Mouse (Mus musculus) CH12.LX (cell line): ENCODE measurements around the gene Hcfc1. TPM values are rescaled to one million over a fixed set of nuclear protein-coding genes. Genes with fewer than 3 reads are reported as not detected.

Experiments
- DNase-seq: peaks from one replicate; pipeline ENCODE4 v3.0.0-alpha.2; 2013; ENCODE audit errors: extremely low read depth
- H3K27ac ChIP-seq: 2 replicates; pipeline ENCODE4 v1.5.1; 2012; ENCODE audit warnings: low read depth, mild to moderate bottlenecking, control low read depth, moderate library complexity; ENCODE audit not compliant: insufficient read depth
- H3K27me3 ChIP-seq: replicated peaks from 2 replicates; pipeline ENCODE3; 2012; ENCODE audit warnings: inconsistent platforms
- H3K36me3 ChIP-seq, 2 experiments: replicated peaks in 1 of 2; 2 replicates each; pipeline versions ENCODE3 to v1.6.1; 2012; ENCODE audit warnings: inconsistent platforms in 1 of 2, low read length in 1 of 2, mild to moderate bottlenecking in 1 of 2, mixed read lengths in 1 of 2, moderate library complexity in 1 of 2; ENCODE audit not compliant: control insufficient read depth in 1 of 2, insufficient read depth in 1 of 2
- H3K4me1 ChIP-seq, 2 experiments: 2 replicates each; pipeline ENCODE4 v1.6.1; 2012; ENCODE audit warnings: inconsistent platforms in 1 of 2, moderate library complexity in 1 of 2; ENCODE audit not compliant: insufficient read depth in 2 of 2, control insufficient read depth in 1 of 2
- H3K4me2 ChIP-seq: 2 replicates; pipeline ENCODE4 v1.6.1; 2012; ENCODE audit warnings: low read depth, mild to moderate bottlenecking, control low read depth; ENCODE audit not compliant: poor library complexity, insufficient read depth, severe bottlenecking
- H3K4me3 ChIP-seq, 3 experiments: fragments of 150-350 bp in 1 of 3; sonication (generic) in 1 of 3; replicated peaks in 1 of 3; 2 replicates each; pipeline versions ENCODE3 to v1.5.1; 2011 to 2012; ENCODE audit warnings: low read depth in 2 of 3, low read length in 2 of 3, mild to moderate bottlenecking in 2 of 3, moderate library complexity in 2 of 3, control low read depth in 1 of 3, improper control_type of control experiment in 1 of 3, inconsistent platforms in 1 of 3, mixed read lengths in 1 of 3; ENCODE audit not compliant: poor library complexity in 1 of 3
- H3K79me2 ChIP-seq: replicated peaks from 2 replicates; pipeline ENCODE4 v1.6.1; 2012; ENCODE audit warnings: mild to moderate bottlenecking, moderate library complexity; ENCODE audit not compliant: control insufficient read depth, poor library complexity, insufficient read depth, severe bottlenecking; ENCODE audit errors: extremely low read depth
- H3K9ac ChIP-seq: 2 replicates; pipeline ENCODE4 v1.6.1; 2012; ENCODE audit warnings: low read depth, mild to moderate bottlenecking, control low read depth, moderate library complexity; ENCODE audit not compliant: insufficient read depth
- H3K9me3 ChIP-seq: replicated peaks from 2 replicates; pipeline ENCODE3; 2012; ENCODE audit warnings: low read length, inconsistent platforms, mixed read lengths
- CHD2 ChIP-seq: IDR thresholded peaks from 2 replicates; pipeline ENCODE4 v1.6.1; 2011; ENCODE audit warnings: low read length, improper control_type of control experiment
- E2F4 ChIP-seq: IDR thresholded peaks from 2 replicates; pipeline ENCODE4 v1.6.1; 2011; ENCODE audit warnings: low read depth, low read length, improper control_type of control experiment; ENCODE audit not compliant: insufficient replicate concordance
- EP300 ChIP-seq: IDR thresholded peaks from 2 replicates; pipeline ENCODE4 v1.6.1; 2011; ENCODE audit warnings: low read length, improper control_type of control experiment
- ETS1 ChIP-seq: conservative IDR thresholded peaks from 2 replicates; pipeline ENCODE4 v1.6.1; 2012; ENCODE audit warnings: low read depth, mild to moderate bottlenecking, inconsistent platforms, low read length, improper control_type of control experiment, moderate library complexity
- HCFC1 ChIP-seq: IDR thresholded peaks from 2 replicates; pipeline ENCODE4 v1.6.1; 2012; ENCODE audit warnings: low read depth, mild to moderate bottlenecking, inconsistent platforms, low read length, improper control_type of control experiment
- IRF4 ChIP-seq: IDR thresholded peaks from 2 replicates; pipeline ENCODE4 v1.6.1; 2014; ENCODE audit warnings: low read depth, mild to moderate bottlenecking, inconsistent platforms, low read length, improper control_type of control experiment
- JUND ChIP-seq: conservative IDR thresholded peaks from 2 replicates; pipeline ENCODE4 v1.6.1; 2011; ENCODE audit warnings: low read depth, low read length, improper control_type of control experiment
- MAZ ChIP-seq: IDR thresholded peaks from 2 replicates; pipeline ENCODE4 v1.6.1; 2012; ENCODE audit warnings: low read depth, mild to moderate bottlenecking, inconsistent platforms, low read length, improper control_type of control experiment, moderate library complexity
- MEF2A ChIP-seq: IDR thresholded peaks from 2 replicates; pipeline ENCODE4 v1.6.1; 2014; ENCODE audit warnings: low read depth, mild to moderate bottlenecking, inconsistent platforms, low read length, improper control_type of control experiment, borderline replicate concordance
- MXI1 ChIP-seq: IDR thresholded peaks from 2 replicates; pipeline ENCODE4 v1.6.1; 2011; ENCODE audit warnings: mild to moderate bottlenecking, low read depth, low read length, improper control_type of control experiment
- MYC ChIP-seq: IDR thresholded peaks from 2 replicates; pipeline ENCODE4 v1.6.1; 2011; ENCODE audit warnings: low read depth, mild to moderate bottlenecking, improper control_type of control experiment, low read length
- NELFE ChIP-seq: IDR thresholded peaks from 2 replicates; pipeline ENCODE4 v1.6.1; 2011; ENCODE audit warnings: low read depth, low read length, improper control_type of control experiment
- PAX5 ChIP-seq: IDR thresholded peaks from 2 replicates; pipeline ENCODE4 v1.6.1; 2012; ENCODE audit warnings: low read length, inconsistent platforms, mixed read lengths
- USF1 ChIP-seq: IDR thresholded peaks from 2 replicates; pipeline ENCODE4 v1.6.1; 2014; ENCODE audit warnings: low read depth, mild to moderate bottlenecking, inconsistent platforms, low read length, improper control_type of control experiment
- ZMIZ1 ChIP-seq: IDR thresholded peaks from 2 replicates; pipeline ENCODE4 v1.6.1; 2012; ENCODE audit warnings: low read depth, mild to moderate bottlenecking, inconsistent platforms, low read length, improper control_type of control experiment
- ZNF384 ChIP-seq: IDR thresholded peaks from 2 replicates; pipeline ENCODE4 v1.6.1; 2012; ENCODE audit warnings: low read depth, low read length, improper control_type of control experiment, inconsistent platforms
- dilution Hi-C: fragments of 300-500 bp; cut with MboI; formaldehyde crosslinking; loops from 2 replicates; pipeline ENCODE4 v1.14.3; 2020; ENCODE audit warnings: low sequenced_read_pairs; ENCODE audit not compliant: extremely low pct_unique_long_range_greater_than_20kb, extremely low pct_ligation_motif_present
- in situ Hi-C: fragments of 300-500 bp; cut with MboI; formaldehyde crosslinking; loops from 3 replicates; pipeline ENCODE4 v1.14.3; 2019; ENCODE audit warnings: low sequenced_read_pairs, low pct_ligation_motif_present, low pct_unique_long_range_greater_than_20kb, mixed read lengths
- polyA plus RNA-seq: library from polyadenylated mRNA; unstranded; fragments of >175 nt; gene quantifications from 2 replicates; pipeline ENCODE4 v1.2.1, GENCODE M21; 2012; ENCODE audit warnings: low read depth; ENCODE audit not compliant: insufficient read length
- total RNA-seq, 2 experiments: library from RNA; depleted of rRNA; stranded (reverse); fragments of 300-350 nt in 1 of 2; fragments of >200 nt in 1 of 2; gene quantifications; 2 replicates each; pipeline ENCODE4 v1.2.3; 2012 to 2014

Hcfc1 gene
- total and polyA plus RNA-seq, 3 experiments = 37.6 to 98.2 (median 58.5) TPM

GRCm38 (mm10) chrX:73921823-73922549 lies 44.2 kb downstream of the Hcfc1 start, which contains the start of the genes Arhgap4 and Naa10 (continued):
- TF ChIP-seq PAX5 (no peak), MEF2A (no peak; the same call in 1 of the 2 replicates), HCFC1 (peak; percentile 68)

GRCm38 (mm10) chrX:73921285-73921822 lies 44.8 kb downstream of the Hcfc1 start:
- Histone ChIP-seq H3K4me3 (peak overlapping the region; percentile 66 to 92 (median 66)), H3K27me3 (no peaks in the 10 kb centered on the region), H3K79me2 (peaks cover 16% of the 10 kb centered on the region), H3K4me1 (peaks cover 2 to 18% of the 10 kb centered on the region in 2 experiments; a peak in 2 of 4 replicates), H3K27ac (peak overlapping the region; percentile 63; the same call in 1 of the 2 replicates), H3K4me2 (peak overlapping the region; percentile 95), H3K9me3 (no peaks in the 10 kb centered on the region), H3K9ac (peak overlapping the region; percentile 57), H3K36me3 (peaks cover 35 to 50% of the 10 kb centered on the region in 2 experiments)
- no peak for TF ChIP-seq JUND
- dilution Hi-C loops = no loop called here
- no peak for DNase-seq
- in situ Hi-C loops = no loop called here

DNA sequence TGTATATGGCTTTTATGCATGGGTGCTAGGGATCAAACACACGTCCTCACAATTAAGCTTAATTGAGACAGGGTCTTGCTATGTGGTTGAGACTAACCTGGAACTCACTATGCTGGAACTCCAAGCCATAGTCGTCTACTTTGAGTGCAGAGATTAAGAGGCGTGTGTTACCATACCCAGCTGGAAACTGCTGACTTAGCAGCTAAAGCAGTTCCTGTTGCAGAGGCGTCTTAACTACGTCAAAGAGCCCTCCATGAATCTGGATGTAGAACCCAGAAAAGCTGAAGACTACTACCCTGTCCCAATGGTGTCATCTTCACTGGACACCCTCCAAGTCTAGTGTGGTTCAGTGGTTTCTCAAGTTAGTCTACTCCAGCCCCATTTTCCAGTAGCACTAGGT lies 47.5 kb downstream of the Hcfc1 start:
- no peaks in the 10 kb centered on the region for H3K9me3 ChIP-seq
- TF ChIP-seq MXI1 (no peak), IRF4 (no peak), EP300 (no peak), E2F4 (no peak), CHD2 (no peak), MYC (no peak), USF1 (no peak), NELFE (no peak), ZNF384 (no peak), MEF2A (no peak), ETS1 (no peak), ZMIZ1 (no peak), MAZ (no peak)
- H3K79me2 ChIP-seq = peaks cover 16% of the 10 kb centered on the region
- H3K4me2 ChIP-seq = no peak overlapping the region
- in situ Hi-C loops (no loop called here), dilution Hi-C loops (no loop called here)
- H3K4me1 ChIP-seq = peaks cover 2 to 21% of the 10 kb centered on the region in 2 experiments; a peak in 2 of 4 replicates
- H3K9ac ChIP-seq = no peak overlapping the region
- H3K27ac ChIP-seq = no peak overlapping the region
- no peaks in the 10 kb centered on the region for H3K27me3 ChIP-seq
- H3K4me3 ChIP-seq = no peak overlapping the region
- DNase-seq = no peak
- peaks cover 31 to 33% of the 10 kb centered on the region in 2 experiments for H3K36me3 ChIP-seq
